Mouse (Mus musculus): ENCODE measurements around the gene Olfr52. TPM values are rescaled to one million over a fixed set of nuclear protein-coding genes. Genes with fewer than 3 reads are reported as not detected.
"Not testable (repeated sequence)": the region's sequence is repeated elsewhere in the genome, so short reads cannot be mapped to it uniquely, and the experiment has no call there.

Gene Olfr52
- total RNA-seq (2021): not detected
- long read RNA-seq, experiment 1: 0 reads
- long read RNA-seq, experiment 2: 0 reads

DNA sequence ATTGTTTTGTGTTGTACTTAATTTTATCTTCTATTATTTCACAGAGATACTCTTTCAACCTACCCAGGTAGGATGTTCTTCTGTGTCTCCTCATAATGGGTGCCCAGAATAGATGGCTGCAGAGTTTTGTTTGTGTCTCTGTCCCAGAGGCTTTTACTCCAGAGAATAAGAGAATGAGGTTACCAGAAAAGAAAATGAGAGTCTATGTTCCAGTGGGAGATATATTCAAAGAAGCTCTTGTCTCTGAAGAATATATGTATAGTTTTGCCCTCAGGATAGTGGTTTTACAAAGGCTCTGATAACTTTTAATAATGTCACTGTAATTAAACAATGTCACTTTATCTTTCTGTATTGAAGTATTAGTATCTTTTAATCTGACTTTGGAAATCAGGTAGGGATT, at the start of gene Olfr52:
Olfr52 (minus strand) TSS at position 101 of the 400 bp plus-strand sequence.
- no peak for DNase-seq
- intact Hi-C loops (cut with DNase I): no loop called here

DNA sequence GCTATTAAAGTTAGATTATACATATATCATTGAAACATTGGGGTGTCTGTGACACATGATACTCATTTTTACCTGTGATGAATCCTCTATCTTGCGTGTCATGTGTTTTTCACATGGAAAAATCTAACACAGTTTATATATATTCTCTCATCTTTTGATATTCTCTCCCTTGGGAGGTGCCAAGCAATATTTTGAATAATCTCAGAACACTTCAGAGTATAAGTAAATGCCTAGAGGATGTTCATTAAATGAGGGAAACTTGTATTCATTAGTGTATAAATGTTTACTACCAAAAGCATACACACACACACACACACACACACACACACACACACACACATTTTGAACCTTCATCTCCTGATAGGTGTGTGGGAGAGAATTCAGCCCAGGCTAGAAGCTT, 45.8 kb upstream of the Olfr52 start, which contains the start of gene Olfr1047:
Olfr1047 (minus strand) TSS at position 101 of the 400 bp plus-strand sequence.
- intact Hi-C loops (cut with DNase I): no loop called here
- no peak for DNase-seq

DNA sequence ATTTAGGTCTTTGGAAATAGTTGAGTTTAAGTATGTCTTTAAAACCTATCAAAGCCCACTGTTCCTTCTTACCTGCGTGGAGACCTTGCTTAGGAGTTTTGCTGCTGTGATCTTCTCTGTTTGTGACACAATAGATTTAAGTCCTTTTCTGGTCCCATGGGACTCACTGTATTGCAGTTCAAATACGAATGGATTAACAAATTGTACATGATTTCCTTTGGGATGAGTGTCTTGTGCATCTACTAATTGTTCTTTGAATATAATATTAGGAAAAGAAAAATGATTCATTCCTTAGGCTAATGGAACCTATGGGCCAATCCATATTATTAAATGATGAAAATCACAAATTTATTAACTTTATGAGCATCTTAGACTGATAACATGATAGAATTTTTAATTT, 33.7 kb upstream of the Olfr52 start, which contains the start of gene Olfr1046:
Olfr1046 (minus strand) TSS at position 101 of the 400 bp plus-strand sequence.
- intact Hi-C loops (cut with DNase I): no loop called here
- DNase-seq: no peak

DNA sequence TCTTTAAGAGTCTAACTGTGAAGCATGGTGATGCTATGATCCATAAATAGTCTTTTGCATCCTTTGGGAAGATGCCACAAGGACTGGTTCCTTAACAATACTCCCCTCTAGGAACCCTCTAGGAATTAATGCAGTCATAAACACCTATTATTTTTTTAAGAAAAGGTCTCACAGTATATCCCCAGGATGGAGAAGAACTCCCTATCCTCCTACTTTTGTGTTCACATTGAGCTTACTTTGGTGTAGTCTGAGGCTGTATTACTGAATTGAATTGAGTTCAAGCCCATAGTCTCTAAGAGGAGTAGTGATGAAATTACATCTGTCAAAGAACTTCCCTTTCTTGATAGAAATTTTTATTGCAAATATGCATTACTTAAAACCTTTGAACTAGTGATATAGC, 17.4 kb upstream of the Olfr52 start, which contains the start of gene Olfr1045:
Olfr1045 (minus strand) TSS at position 101 of the 400 bp plus-strand sequence.
- no peak for DNase-seq
- intact Hi-C loops (cut with DNase I): no loop called here

DNA sequence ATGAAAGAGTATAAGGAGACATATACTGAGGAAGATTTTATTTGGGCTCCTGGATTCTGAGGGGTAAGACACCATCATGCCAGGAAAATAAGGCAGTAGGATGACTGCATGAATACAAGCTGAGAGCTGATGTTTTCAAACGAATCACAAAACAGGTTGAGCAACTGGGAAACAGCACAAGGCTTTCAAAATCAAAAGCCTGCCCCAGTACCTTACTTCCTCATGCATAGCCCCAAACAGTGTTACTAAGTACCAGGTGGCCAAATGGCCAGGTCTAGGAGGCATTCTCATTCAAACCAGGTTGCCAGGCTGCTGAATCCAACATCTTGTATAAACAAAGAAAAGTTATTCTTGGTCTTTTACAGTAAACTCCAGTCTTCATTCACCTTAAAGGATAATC, 10.4 kb upstream of the Olfr52 start:
- intact Hi-C loops (cut with DNase I): no loop called here
- DNase-seq: no peak

DNA sequence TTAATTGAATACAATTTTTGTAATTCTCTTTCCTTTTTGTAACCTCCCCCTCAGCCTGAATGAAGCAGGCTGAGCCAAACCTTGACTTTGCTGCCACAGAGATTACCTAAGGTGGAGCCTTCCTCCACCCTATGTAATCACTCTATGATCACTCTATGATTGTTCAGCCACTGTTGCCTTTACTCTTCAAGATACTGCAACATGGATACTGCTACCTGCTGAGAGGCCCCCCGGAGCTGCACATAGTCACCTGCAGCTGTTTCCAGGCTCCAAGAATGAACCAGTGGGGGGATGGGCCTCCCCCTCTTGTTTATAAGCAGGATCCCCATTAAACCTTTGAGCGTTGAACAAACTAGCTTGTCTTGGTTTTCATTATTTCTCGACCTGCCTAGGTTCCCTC, 5.5 kb downstream of the Olfr52 start:
- no peak for DNase-seq
- intact Hi-C loops (cut with DNase I): no loop called here

DNA sequence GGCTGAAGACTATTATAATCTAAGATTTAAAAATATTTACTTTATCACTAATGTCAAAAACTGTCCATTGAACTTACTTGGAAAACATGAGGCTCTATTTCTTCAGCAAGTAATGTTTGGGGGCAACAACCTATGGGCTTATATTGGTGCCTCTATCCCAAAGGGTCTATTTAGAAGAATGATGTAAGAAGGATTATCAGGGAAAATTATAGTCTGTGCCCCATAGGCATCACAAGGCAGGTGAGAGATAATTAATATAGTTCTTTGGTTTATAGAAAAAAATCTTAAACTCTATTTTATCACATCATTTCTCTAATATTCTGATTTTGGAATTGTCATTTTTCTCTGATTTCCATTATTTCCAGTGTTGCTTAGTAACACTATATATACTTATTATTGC, 7.8 kb downstream of the Olfr52 start, which contains the start of gene Olfr1044:
Olfr1044 (minus strand) TSS at position 101 of the 400 bp plus-strand sequence.
- intact Hi-C loops (cut with DNase I): no loop called here
- no peak for DNase-seq

DNA sequence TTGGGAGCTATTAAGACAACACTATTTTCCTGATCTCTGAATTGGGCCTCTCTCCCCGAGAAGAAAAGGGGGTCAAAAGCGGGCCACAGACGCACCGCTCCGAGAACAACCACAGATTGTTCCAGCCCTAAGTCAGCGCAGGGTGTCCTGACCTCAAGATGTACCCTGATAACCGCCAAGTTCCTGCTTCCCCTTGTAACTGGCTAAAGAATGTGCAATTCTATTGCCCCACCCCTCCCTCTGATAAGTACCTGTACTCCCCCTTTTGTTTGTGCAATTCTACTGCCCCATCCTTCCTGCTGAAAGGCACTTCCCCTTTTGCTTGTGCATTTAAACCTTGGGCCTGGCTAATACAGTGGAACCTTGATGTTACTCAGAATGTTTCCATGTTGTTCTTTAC, 10.1 kb downstream of the Olfr52 start:
- DNase-seq; intact Hi-C loops (cut with DNase I): not testable (repeated sequence)

DNA sequence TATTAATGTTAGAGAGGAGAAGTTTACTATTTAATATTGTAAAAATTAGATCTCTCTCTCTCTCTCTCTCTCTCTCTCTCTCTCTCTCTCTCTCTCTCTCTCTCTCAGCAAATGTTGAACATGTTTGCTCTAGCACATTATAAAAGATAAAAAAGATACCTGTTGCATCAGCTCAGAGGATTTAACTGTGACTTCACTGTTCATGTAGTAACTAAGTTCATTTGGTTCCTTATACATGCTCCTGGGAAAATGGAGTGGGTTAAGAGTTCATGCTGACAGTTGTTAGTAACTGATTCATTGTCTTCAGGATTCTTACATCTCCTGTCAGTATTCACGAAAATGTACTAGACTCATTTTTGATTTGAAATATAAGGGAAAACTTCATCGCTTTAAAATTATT, 18.1 kb downstream of the Olfr52 start, which contains the start of gene Olfr1043:
Olfr1043 (minus strand) TSS at position 101 of the 400 bp plus-strand sequence.
- intact Hi-C loops (cut with DNase I): no loop called here
- DNase-seq: no peak

DNA sequence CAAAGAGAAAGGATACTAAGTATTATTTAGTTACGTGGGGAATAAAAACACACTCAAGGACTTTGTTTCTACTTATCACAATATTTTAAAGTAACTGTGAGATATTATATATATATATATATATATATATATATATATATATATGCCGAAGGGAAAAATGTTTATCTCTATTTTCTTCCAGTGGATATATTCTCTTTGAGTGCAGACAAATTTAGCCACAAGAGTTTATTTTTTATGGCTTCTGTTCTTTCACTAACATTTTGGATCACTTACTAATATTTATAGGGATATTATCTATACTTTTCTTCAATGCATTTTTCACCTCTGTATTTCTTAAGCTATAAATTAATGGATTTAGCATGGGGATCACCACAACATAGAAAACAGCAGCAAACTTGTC, 23.7 kb downstream of the Olfr52 start, which contains the start of gene Olfr1042:
Olfr1042 (minus strand) TSS at position 101 of the 400 bp plus-strand sequence.
- intact Hi-C loops (cut with DNase I): no loop called here

DNA sequence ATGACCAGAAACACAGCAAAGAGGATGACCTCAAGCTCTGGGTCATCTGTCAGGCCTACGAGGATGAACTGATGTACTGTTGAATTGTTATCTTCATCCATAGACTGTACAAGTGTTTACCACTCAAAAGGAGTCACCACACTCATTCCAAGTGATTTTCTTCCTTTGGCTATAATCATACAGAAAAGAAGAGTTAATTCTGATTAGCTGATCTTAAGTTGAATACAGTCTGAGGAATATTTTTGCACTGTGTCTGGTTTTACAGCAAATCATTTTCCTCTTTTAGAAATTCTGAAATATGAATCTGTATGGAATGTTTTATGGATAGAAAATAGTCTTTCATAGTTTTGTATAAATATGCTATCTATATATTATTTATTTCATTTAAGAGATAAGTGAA, 38.9 kb downstream of the Olfr52 start, which contains the start of gene Olfr1040:
Olfr1040 (minus strand) TSS at position 101 of the 400 bp plus-strand sequence.
- no peak for DNase-seq
- intact Hi-C loops (cut with DNase I): no loop called here

More for the DNA sequence above, 23.7 kb downstream of the Olfr52 start, which contains the start of gene Olfr1042:
- no peak for DNase-seq

DNA sequence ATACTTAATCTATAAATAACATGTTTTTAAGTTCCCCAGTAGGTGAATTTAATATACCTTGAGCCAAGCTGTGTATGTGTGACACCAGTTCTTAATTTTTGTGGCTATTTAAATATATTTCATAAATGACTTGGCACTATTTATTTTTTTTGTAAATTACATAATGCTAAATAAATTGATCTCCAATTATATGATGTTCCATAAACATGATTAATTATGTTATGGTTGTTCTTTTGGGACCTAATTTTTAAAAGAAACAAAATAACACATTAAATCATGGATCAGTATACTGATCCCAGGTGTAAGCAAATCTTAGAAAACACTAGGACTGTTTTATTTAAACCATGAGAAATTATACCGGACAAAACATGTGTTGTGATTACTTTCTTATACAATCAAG, 49.7 kb downstream of the Olfr52 start, which contains the start of gene Olfr1039:
Olfr1039 (minus strand) TSS at position 101 of the 400 bp plus-strand sequence.
- intact Hi-C loops (cut with DNase I): no loop called here
- no peak for DNase-seq

Other genes starting within 250 kb of the Olfr52 start
- not detected for gene Olfr1028, start 235.2 kb downstream of the Olfr52 start, total RNA-seq (2021)
- gene Olfr1029, start 211.8 kb downstream of the Olfr52 start, total RNA-seq (2021): not detected
- gene Olfr1030, start 206.4 kb downstream of the Olfr52 start, total RNA-seq (2021): not detected
- not detected for gene Olfr1031, start 195.4 kb downstream of the Olfr52 start, total RNA-seq (2021)
- not detected for gene Olfr1032, start 180.1 kb downstream of the Olfr52 start, total RNA-seq (2021)
- 1 to 10 TPM; 3.4 to 7.1 TPM for gene Olfr1033, start 165.1 kb downstream of the Olfr52 start, total RNA-seq (2021)
- gene Olfr1034, start 139.8 kb downstream of the Olfr52 start, total RNA-seq (2021): under 1 TPM; 0.10 to 0.29 TPM
- not detected for gene Olfr1036, start 111.7 kb downstream of the Olfr52 start, total RNA-seq (2021)
- gene Olfr1037, start 98.3 kb downstream of the Olfr52 start, total RNA-seq (2021): not detected
- gene Olfr1039, start 49.8 kb downstream of the Olfr52 start, total RNA-seq (2021): not detected
- gene Olfr1040, start 39.0 kb downstream of the Olfr52 start, total RNA-seq (2021): not detected
- not detected for gene Olfr1042, start 23.8 kb downstream of the Olfr52 start, total RNA-seq (2021)
- not detected for gene Olfr1043, start 18.2 kb downstream of the Olfr52 start, total RNA-seq (2021)
- gene Olfr1044, start 7.9 kb downstream of the Olfr52 start, total RNA-seq (2021): not detected
- gene Olfr1045, start 17.3 kb upstream of the Olfr52 start, total RNA-seq (2021): not detected
- not detected for gene Olfr1046, start 33.6 kb upstream of the Olfr52 start, total RNA-seq (2021)
- gene Olfr1047, start 45.7 kb upstream of the Olfr52 start, total RNA-seq (2021): not detected
- not detected for gene Olfr1048, start 54.6 kb upstream of the Olfr52 start, total RNA-seq (2021)
- not detected for gene Olfr1049, start 72.6 kb upstream of the Olfr52 start, total RNA-seq (2021)
- gene Olfr1051, start 93.4 kb upstream of the Olfr52 start, total RNA-seq (2021): not detected
- gene Olfr1052, start 106.8 kb upstream of the Olfr52 start, total RNA-seq (2021): not detected
- gene Olfr1053, start 129.6 kb upstream of the Olfr52 start, total RNA-seq (2021): not detected
- gene Olfr1054, start 149.8 kb upstream of the Olfr52 start, total RNA-seq (2021): not detected
- gene Olfr1055, start 164.6 kb upstream of the Olfr52 start, total RNA-seq (2021): not detected
- not detected for gene Olfr1056, start 176.8 kb upstream of the Olfr52 start, total RNA-seq (2021)
- not detected for gene Olfr1057, start 192.7 kb upstream of the Olfr52 start, total RNA-seq (2021)
- gene Olfr1058, start 202.9 kb upstream of the Olfr52 start, total RNA-seq (2021): not detected
- gene Olfr1061, start 228.4 kb upstream of the Olfr52 start, total RNA-seq (2021): not detected
- gene Olfr1062, start 241.1 kb upstream of the Olfr52 start, total RNA-seq (2021): not detected

All from heart, postnatal 14 days (tissue).